Mouse (Mus musculus) liver, adult (tissue): ENCODE measurements around the gene Gm20388.

Source experiments
- GATA4 ChIP-seq: IDR thresholded peaks from 2 replicates; pipeline ENCODE4 v1.6.1; 2014; ENCODE audit warnings: mild to moderate bottlenecking, low read length; ENCODE audit not compliant: insufficient replicate concordance

Gm20388 gene

DNA sequence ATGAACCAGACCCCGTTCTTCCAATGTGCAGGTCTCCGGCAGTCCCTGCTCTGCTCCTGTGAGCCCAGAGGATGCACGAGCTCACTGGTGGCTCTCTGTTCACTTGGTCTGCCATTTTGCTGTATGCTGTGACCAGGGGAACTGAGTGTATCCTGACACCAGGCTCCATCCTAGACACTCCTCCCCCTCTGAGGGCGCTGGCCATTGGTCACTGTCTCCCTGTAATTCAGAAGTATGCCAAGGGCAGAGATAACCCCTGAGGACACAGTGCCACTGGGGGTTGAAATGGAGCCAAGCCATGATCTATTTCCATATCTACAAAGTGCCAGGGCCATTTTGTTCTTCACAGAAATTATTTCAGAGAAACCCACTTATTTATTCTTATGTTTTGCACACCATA is 937.8 kb downstream of the Gm20388 start:
- no peak for TF ChIP-seq GATA4

GRCm38 (mm10) chr8:120851411-120851810 is 940.8 kb downstream of the Gm20388 start:
- TF ChIP-seq GATA4: no peak

DNA sequence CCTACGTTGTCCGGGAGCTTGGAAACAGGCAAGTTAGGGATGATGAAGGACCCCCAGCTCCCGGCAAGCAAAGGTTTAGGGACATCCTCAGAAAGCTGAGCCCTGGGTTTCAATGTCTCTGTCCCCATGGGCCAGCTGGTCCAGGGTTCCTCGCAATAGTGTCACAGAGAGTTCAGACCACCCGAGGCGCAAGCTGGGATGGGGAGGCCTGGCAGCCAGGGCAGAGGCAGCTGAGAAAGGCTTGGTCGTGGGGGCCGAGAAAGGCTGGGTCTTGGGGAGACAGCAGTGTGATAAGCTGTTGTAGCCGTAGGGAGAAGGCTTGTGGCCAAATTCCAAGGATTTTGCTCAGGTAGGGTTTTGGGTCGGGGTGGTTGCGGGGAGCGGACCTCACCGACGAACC is 949.2 kb downstream of the Gm20388 start:
- TF ChIP-seq GATA4: no peak

DNA sequence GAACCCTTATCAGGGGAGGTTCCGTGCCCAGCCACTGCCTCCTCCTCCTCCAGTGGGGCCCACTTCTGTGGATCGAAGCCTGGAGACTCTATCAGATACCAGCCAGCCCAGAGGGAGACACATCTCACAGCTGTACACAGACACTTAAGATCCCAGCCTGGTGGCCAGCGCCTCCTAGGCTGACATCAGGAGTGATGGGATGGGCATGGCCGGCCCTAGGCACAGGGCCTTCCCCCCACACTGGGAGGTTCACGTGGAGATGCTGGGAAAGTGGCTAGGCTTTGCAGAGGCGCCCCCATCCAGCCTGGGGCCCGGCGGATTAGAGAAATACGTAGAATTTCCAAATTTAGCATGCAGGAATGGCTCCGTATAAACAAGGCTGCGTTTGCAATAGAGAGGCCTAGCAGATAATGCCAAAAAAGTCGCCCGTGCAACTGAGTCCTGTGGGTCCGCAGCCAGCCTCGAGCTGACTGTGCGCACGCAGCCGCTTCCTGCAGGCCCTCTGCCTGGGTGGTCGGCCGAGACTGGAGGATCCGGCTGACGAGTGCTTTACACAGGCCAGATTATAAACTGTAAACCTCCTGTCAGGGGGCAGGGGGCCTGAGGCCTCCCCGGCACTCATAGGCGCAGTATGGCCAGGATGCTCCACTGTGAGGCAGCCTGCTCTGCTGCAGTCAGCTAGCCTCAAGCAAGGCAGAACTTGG is 949.9 kb downstream of the Gm20388 start:
- no peak for TF ChIP-seq GATA4

GRCm38 (mm10) chr8:120863683-120864082 is 953.0 kb downstream of the Gm20388 start:
- TF ChIP-seq GATA4: no peak

GRCm38 (mm10) chr8:120867386-120867785 is 956.7 kb downstream of the Gm20388 start:
- no peak for TF ChIP-seq GATA4

- no peak for TF ChIP-seq GATA4
Observed at GRCm38 (mm10) chr8:120872661-120873060, 962.0 kb downstream of the Gm20388 start.

GRCm38 (mm10) chr8:120876010-120876918 is 965.6 kb downstream of the Gm20388 start:
- no peak for TF ChIP-seq GATA4

GRCm38 (mm10) chr8:120877005-120877404 is 966.4 kb downstream of the Gm20388 start:
- TF ChIP-seq GATA4: no peak

GRCm38 (mm10) chr8:120879928-120880327 is 969.3 kb downstream of the Gm20388 start:
- no peak for TF ChIP-seq GATA4

GRCm38 (mm10) chr8:120881634-120882033 is 971.0 kb downstream of the Gm20388 start:
- TF ChIP-seq GATA4: no peak

- TF ChIP-seq GATA4: no peak
Observed at GRCm38 (mm10) chr8:120882657-120883056, 972.0 kb downstream of the Gm20388 start.

GRCm38 (mm10) chr8:120883369-120883768 is 972.7 kb downstream of the Gm20388 start:
- no peak for TF ChIP-seq GATA4

DNA sequence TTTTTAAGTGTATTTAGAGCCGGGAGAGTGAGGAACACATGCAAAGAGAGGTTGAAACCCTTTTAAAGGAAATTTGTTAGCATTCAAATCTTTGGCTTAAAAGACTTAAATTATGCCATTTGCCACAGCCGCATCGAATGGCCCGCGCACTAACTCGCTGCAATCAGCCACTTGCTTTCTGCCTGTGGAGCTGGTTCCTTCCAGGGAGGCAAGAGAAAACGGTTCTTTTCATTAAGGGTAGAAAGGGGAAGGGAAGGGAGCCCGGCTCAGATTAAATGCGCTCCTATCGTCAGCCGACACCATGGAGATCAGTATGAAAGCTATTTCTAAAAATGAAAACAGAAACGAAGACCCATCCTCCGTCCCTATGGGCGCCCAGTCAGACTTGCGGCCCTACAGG is 973.2 kb downstream of the Gm20388 start:
- no peak for TF ChIP-seq GATA4

DNA sequence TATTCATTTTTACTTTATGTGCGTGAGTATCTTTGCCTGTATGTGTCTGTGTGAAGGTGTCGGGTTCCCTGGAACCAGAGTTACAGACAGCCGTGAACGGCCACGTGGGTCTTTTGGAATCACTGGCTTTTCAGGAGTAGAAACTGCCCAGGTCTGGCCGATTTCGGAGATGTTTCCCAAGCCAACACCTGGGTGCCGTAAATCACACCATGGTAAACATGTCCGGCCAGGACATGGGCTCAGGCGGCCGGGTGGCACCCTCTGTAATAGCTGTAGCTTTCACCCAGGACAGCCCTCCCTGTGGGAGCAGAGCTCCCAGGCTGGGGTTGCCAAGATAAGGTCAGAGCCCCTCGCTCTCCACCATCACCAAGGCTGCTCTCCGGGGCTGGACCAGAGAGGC is 974.2 kb downstream of the Gm20388 start:
- TF ChIP-seq GATA4: no peak

DNA sequence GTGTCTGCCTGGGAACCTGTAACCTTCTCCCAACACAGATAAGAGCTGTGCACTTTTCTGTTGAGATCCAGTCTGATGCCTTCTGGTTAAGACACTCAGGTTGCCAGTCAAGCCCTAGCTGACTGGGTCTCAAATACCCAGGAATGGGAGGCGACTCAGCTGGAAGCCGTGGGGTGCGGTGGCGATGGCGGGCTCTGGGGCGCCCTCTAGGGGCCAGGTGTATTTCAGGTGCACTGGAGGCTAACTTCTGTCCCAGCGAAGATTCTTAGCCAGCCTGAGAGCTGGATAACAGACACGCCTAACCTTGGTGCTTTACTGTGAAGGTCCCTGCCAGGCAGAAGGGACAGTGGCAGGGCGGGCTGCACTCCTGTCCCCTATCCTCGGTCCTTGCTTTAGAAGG is 976.6 kb downstream of the Gm20388 start:
- no peak for TF ChIP-seq GATA4

- TF ChIP-seq GATA4: no peak
Observed at GRCm38 (mm10) chr8:120888005-120888404, 977.4 kb downstream of the Gm20388 start.

DNA sequence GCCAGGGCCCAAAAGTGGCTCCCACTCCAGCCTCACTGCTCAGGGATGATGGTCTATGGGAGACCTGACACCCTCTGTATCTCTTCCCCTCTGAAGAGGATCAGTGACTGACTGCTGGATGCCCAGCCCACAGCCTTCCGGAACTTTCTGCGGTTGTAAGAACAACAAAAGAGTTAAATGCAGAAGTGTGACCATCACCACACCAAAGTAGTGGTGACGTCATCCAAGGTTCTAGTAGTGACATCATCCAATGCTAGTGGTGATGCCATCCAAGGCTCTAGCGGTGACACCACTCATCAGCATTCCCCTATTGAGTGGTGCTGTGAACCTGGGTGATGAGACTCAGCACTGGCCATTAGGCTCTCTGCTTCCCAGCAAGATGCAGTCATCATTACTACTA is 978.5 kb downstream of the Gm20388 start:
- TF ChIP-seq GATA4: no peak
